Mouse (Mus musculus): ENCODE data around the gene Rad51ap2. TPM values are rescaled to one million over a fixed set of nuclear protein-coding genes. Genes with fewer than 3 reads are reported as not detected.
A peak's percentile ranks its signal among the peaks of the same experiment; 100 is the strongest.

Gene Rad51ap2
- polyA plus RNA-seq, 1 experiment from 2014 or later = 0.77 TPM

DNA sequence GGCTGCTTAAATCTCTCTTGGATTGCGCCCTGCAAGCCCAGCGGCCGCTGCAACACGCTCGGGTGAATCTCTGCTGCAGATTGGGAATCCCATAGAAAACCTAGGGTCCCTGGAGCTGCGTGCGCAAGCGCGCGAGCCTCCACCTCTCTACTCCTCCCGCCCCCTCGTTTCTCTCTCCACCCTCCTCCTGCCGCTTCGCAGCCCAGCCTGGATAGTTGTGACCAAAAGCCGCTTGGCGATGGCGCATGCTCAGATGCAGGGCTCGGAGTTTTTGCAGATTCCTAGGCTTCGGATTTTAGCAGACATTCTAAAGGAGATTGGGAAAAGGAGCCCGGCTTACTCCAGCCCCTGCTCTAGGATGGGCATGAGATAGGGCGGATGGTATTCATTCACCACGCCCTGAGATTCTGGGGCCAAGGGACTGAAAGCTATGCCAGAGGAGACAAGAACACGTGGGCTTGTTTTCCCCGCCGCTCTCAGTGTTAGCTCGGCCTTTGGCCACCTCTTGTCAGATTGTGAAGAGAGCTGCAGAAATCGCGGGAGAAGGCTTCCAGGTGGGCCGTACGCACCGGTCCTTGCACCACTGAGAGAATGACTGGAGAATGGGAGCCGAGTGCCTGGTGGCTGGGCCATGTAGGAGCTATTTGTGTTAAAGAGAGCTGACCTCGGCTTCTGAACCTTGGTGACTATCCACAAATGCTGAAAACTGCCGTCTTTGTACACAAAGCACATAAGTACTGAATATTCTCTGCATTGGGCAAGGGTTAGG, 19.2 kb upstream of the Rad51ap2 start, which contains the start of gene Vsnl1:
Gene Vsnl1 (minus strand): TSS at position 117 of the 769 bp plus-strand sequence.
- 4% methylated on average over 34 of the region's 34 CpGs for WGBS
- Histone ChIP-seq H3K27me3 (ENCODE audit: control insufficient read depth, insufficient read depth, low read length) (peaks cover 8% of the 10 kb centered on the region), H3K36me3 (ENCODE audit: control insufficient read depth, insufficient read depth, low read length) (no peaks in the 10 kb centered on the region), H3K4me3 (ENCODE audit: low read depth, low read length) (peak within 1 kb of the TSS; percentile 39), H3K4me1 (replicated peaks; ENCODE audit: control insufficient read depth, insufficient read depth, low read length) (no peaks in the 10 kb centered on the region), H3K4me2 (replicated peaks; ENCODE audit: low read depth, low read length) (peak within 1 kb of the TSS; percentile 74), H3K9me3 (ENCODE audit: control insufficient read depth, low read length) (no peaks in the 10 kb centered on the region), H3K27ac (ENCODE audit: low read depth, low read length) (no peak within 1 kb of the TSS), H3K9ac (ENCODE audit: low read depth, low read length) (peak within 1 kb of the TSS; percentile 39)
- peak; percentile 88 for DNase-seq (ENCODE audit: low spot score)
- ATAC-seq (ENCODE audit: low FRiP score) = peak; percentile 96

DNA sequence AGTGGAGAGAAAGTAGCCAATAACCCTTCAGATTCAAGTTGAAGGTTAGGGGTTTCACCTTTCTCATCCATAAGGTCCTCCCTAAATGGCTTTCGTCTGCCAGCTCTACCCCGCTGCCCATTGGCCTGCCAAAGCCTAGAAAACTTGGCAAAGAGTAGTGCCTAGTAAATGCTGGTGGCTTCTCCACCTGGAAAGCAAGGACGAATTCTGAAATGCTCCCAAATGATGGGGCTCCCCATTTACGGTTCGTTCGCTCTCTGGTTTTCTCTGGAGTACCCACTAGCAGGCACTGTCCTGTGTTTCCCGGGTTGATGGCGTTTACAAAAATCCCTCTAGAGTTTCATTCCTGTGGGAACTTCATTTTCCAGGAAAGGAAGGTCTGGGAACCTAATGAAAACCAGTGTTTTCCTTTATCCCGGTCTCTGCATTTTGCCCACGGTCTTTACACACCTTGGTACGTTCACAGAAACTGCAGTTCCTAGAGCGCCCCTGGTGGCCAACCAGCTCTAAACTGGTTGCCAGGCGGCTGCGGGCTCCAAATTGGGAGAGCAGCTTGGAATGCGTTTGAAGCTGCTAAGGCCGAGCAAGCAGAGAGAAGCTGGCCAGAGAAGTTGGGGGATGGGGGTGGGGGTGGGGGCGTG, 18.5 kb upstream of the Rad51ap2 start:
- Histone ChIP-seq H3K36me3 (ENCODE audit: control insufficient read depth, insufficient read depth, low read length) (no peaks in the 10 kb centered on the region), H3K4me2 (replicated peaks; ENCODE audit: low read depth, low read length) (peak overlapping the region; percentile 74), H3K4me1 (replicated peaks; ENCODE audit: control insufficient read depth, insufficient read depth, low read length) (no peaks in the 10 kb centered on the region), H3K27me3 (ENCODE audit: control insufficient read depth, insufficient read depth, low read length) (peaks cover 8% of the 10 kb centered on the region), H3K4me3 (ENCODE audit: low read depth, low read length) (peak overlapping the region; percentile 17; the same call in 1 of the 2 replicates), H3K9ac (ENCODE audit: low read depth, low read length) (no peak overlapping the region), H3K9me3 (ENCODE audit: control insufficient read depth, low read length) (no peaks in the 10 kb centered on the region), H3K27ac (ENCODE audit: low read depth, low read length) (no peak overlapping the region)
- ATAC-seq (ENCODE audit: low FRiP score) = peak; percentile 60
- peak; percentile 90 for DNase-seq (ENCODE audit: low spot score)
- WGBS = 17% methylated on average over 17 of the region's 17 CpGs

DNA sequence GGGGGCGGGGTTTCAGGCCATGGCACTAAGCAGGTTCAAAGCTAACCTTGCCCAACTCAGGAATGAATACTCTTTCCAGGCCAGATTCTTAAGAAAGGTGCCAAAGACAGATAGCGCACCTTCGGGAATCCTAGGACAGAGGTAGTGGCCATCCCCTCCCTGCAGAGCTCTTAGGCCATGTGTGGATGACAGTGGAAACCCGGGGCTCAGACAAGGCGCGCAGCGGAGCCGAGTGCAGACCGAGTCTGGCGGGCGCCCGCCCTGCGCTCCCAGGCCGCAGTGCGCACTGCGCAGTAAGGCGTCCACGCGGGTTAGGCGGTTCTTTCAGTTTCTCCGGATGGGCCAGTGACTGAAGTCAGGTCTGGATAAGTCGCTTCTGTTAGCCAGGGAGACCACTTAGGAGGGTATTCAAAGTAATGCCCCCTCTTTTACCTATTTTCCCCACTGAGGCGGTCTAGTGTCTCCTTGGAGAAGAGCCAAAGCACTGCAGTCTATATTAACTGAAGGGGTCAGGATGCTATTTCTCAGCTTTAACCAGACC, 17.9 kb upstream of the Rad51ap2 start:
- no peaks in the 10 kb centered on the region for H3K36me3 ChIP-seq (ENCODE audit: control insufficient read depth, insufficient read depth, low read length)
- no peaks in the 10 kb centered on the region for H3K4me1 ChIP-seq (replicated peaks; ENCODE audit: control insufficient read depth, insufficient read depth, low read length)
- WGBS = 27% methylated on average over 23 of the region's 23 CpGs
- H3K4me2 ChIP-seq (replicated peaks; ENCODE audit: low read depth, low read length) = peak overlapping the region; percentile 39
- H3K27ac ChIP-seq (ENCODE audit: low read depth, low read length) = no peak overlapping the region
- ATAC-seq (ENCODE audit: low FRiP score) (peak; percentile 23), DNase-seq (ENCODE audit: low spot score) (peak; percentile 28)
- no peak overlapping the region for H3K9ac ChIP-seq (ENCODE audit: low read depth, low read length)
- peaks cover 8% of the 10 kb centered on the region for H3K27me3 ChIP-seq (ENCODE audit: control insufficient read depth, insufficient read depth, low read length)
- H3K4me3 ChIP-seq (ENCODE audit: low read depth, low read length) = peak overlapping the region; percentile 17
- H3K9me3 ChIP-seq (ENCODE audit: control insufficient read depth, low read length) = no peaks in the 10 kb centered on the region

DNA sequence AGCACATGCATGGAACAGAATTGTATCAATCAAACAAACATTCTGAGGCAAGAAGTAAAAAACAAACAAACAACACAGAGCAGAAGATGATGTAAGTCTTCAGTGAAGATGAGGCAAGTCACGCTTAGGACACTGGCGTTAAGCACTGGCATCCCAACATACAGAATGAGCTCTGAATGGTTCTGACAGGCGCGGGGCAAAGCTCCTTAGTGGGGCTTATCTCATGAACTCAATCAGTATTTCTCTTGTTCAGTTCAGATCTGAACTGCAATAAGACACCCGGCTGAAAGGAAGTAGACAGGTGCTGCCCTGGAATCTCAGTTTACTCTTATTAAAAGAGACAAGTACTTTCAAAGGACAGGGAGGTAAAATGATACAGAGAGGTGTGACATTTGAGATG, 1.7 kb upstream of the Rad51ap2 start:
- Histone ChIP-seq H3K36me3 (ENCODE audit: control insufficient read depth, insufficient read depth, low read length) (no peaks in the 10 kb centered on the region), H3K9ac (ENCODE audit: low read depth, low read length) (no peak overlapping the region), H3K4me3 (ENCODE audit: low read depth, low read length) (no peak overlapping the region), H3K27me3 (ENCODE audit: control insufficient read depth, insufficient read depth, low read length) (no peaks in the 10 kb centered on the region), H3K9me3 (ENCODE audit: control insufficient read depth, low read length) (no peaks in the 10 kb centered on the region), H3K4me2 (replicated peaks; ENCODE audit: low read depth, low read length) (no peak overlapping the region), H3K27ac (ENCODE audit: low read depth, low read length) (no peak overlapping the region), H3K4me1 (replicated peaks; ENCODE audit: control insufficient read depth, insufficient read depth, low read length) (no peaks in the 10 kb centered on the region)
- WGBS = 69% methylated on average over 5 of the region's 5 CpGs
- DNase-seq (ENCODE audit: low spot score) = no peak
- no peak for ATAC-seq (ENCODE audit: low FRiP score)

DNA sequence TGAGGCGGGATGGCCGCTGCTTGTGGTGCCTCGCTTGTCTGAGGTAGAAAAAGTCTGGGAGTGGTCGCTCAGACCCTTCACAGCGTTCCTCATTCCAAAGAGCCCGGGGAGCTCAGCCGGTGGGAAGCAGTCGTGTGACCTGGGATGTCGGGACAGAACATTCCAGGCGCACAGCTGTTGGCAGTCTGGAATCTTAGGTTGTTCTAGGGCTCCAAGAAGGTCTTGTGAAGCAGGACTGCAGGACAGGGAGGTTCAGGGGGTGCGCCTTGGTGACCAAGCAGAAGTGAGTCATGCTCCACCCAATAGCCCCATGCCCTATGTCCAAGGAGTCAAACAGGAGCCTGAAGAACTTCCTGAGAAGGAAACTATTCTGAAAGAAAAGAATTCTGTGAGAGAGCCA, 334 bp downstream of the Rad51ap2 start:
- Histone ChIP-seq H3K9ac (ENCODE audit: low read depth, low read length) (peak overlapping the region; percentile 52), H3K4me2 (replicated peaks; ENCODE audit: low read depth, low read length) (peak overlapping the region; percentile 86), H3K4me1 (replicated peaks; ENCODE audit: control insufficient read depth, insufficient read depth, low read length) (no peaks in the 10 kb centered on the region), H3K27me3 (ENCODE audit: control insufficient read depth, insufficient read depth, low read length) (no peaks in the 10 kb centered on the region), H3K4me3 (ENCODE audit: low read depth, low read length) (peak overlapping the region; percentile 46), H3K27ac (ENCODE audit: low read depth, low read length) (no peak overlapping the region), H3K9me3 (ENCODE audit: control insufficient read depth, low read length) (no peaks in the 10 kb centered on the region), H3K36me3 (ENCODE audit: control insufficient read depth, insufficient read depth, low read length) (no peaks in the 10 kb centered on the region)
- WGBS = 3% methylated on average over 11 of the region's 11 CpGs
- no peak for DNase-seq (ENCODE audit: low spot score)
- no peak for ATAC-seq (ENCODE audit: low FRiP score)

DNA sequence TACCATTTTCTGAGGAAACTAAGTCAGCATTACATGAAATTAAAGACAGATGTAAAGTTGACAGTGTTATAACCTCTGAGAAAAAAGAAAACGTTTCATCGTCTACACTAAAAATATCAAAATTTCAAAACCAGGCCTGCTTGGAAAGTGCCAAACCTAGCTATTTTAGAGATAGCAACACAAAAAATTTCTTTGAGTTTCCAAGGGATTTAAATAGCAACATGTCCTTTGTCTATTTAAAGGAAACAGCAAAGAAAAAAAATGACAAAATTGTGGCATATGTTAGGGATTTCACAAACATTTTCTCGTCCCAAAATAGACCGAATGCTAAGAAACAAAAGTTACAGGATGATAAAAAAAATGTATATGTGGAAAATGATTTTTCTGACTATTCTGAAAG, 753 bp downstream of the Rad51ap2 start:
- H3K4me1 ChIP-seq (replicated peaks; ENCODE audit: control insufficient read depth, insufficient read depth, low read length) = no peaks in the 10 kb centered on the region
- 80% methylated on average over 4 of the region's 4 CpGs for WGBS
- H3K36me3 ChIP-seq (ENCODE audit: control insufficient read depth, insufficient read depth, low read length) = no peaks in the 10 kb centered on the region
- no peak for DNase-seq (ENCODE audit: low spot score)
- no peaks in the 10 kb centered on the region for H3K27me3 ChIP-seq (ENCODE audit: control insufficient read depth, insufficient read depth, low read length)
- no peak for ATAC-seq (ENCODE audit: low FRiP score)
- H3K4me2 ChIP-seq (replicated peaks; ENCODE audit: low read depth, low read length) = no peak overlapping the region
- no peak overlapping the region for H3K9ac ChIP-seq (ENCODE audit: low read depth, low read length)
- no peak overlapping the region; the same call in 1 of the 2 replicates for H3K4me3 ChIP-seq (ENCODE audit: low read depth, low read length)
- no peak overlapping the region for H3K27ac ChIP-seq (ENCODE audit: low read depth, low read length)
- H3K9me3 ChIP-seq (ENCODE audit: control insufficient read depth, low read length) = no peaks in the 10 kb centered on the region

Other genes with a start within 250 kb of the Rad51ap2 start
- not detected in 2 replicates for gene Msgn1, start 247.1 kb upstream of the Rad51ap2 start, polyA plus RNA-seq (2014; fragmentation: Nextera tagmentation; extraction: Ambion mirVana)
- 13.1 and 15.8 TPM in 2 replicates for gene Gen1, start 190.3 kb upstream of the Rad51ap2 start, polyA plus RNA-seq (2014; fragmentation: Nextera tagmentation; extraction: Ambion mirVana)
- gene Smc6, start 190.2 kb upstream of the Rad51ap2 start, polyA plus RNA-seq (2014; fragmentation: Nextera tagmentation; extraction: Ambion mirVana) = 122 and 154 TPM in 2 replicates
- 1.9 and 2.9 TPM in 2 replicates for gene Vsnl1, start 19.5 kb upstream of the Rad51ap2 start, polyA plus RNA-seq (2014; fragmentation: Nextera tagmentation; extraction: Ambion mirVana)

Measured in hindbrain, embryonic 11.5 days (tissue).